Mouse (Mus musculus): Measurements from ENCODE around the gene Aph1a. TPM values are rescaled to one million over a fixed set of nuclear protein-coding genes. Genes with fewer than 3 reads are reported as not detected.
"Not testable (repeated sequence)": the region's sequence is repeated elsewhere in the genome, so short reads cannot be mapped to it uniquely, and the experiment has no call there.

The Aph1a gene
- total RNA-seq, 2 experiments from 2014 or later = 97.7 to 102 TPM

GRCm38 (mm10) chr3:95914706-95915105 lies 20.9 kb downstream of the Aph1a start:
- no peak for DNase-seq (ENCODE audit: low spot score in 2 of 2)

GRCm38 (mm10) chr3:95916760-95917159 lies 23.0 kb downstream of the Aph1a start:
- DNase-seq (ENCODE audit: low spot score in 2 of 2) = no peak

DNA sequence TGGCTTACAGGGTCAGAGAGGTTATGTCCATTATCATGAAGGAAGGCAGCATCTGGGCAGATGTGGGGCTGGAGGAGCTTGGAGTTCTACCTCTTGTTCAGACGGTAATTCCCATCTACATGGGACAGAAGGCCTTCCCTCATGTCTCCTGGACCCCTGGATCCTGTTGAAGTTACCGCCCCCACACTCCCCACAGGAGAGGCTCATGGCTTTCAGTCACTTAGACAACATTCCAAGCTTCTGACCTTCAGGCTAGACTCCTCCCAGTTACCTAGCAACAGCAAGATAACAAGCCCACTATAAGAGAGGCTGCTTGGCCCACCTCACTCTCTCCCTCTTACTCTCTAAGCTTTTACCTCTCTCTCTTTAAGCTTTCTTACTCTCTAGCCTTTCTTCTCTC lies 26.8 kb downstream of the Aph1a start:
- DNase-seq (ENCODE audit: low spot score in 2 of 2) = not testable (repeated sequence)

GRCm38 (mm10) chr3:95923429-95923828 lies 29.7 kb downstream of the Aph1a start:
- not testable (repeated sequence) for DNase-seq (ENCODE audit: low spot score in 2 of 2)

GRCm38 (mm10) chr3:95924185-95924584 lies 30.4 kb downstream of the Aph1a start:
- no peak for DNase-seq (ENCODE audit: low spot score in 2 of 2)

- no peak for DNase-seq (ENCODE audit: low spot score in 2 of 2)
Observed at GRCm38 (mm10) chr3:95925087-95925486, 31.3 kb downstream of the Aph1a start.

GRCm38 (mm10) chr3:95928261-95928657 lies 34.5 kb downstream of the Aph1a start:
- no peak for DNase-seq (ENCODE audit: low spot score in 2 of 2)

GRCm38 (mm10) chr3:95928658-95929503 lies 35.1 kb downstream of the Aph1a start, which contains the start of gene Anp32e:
Anp32e (plus strand) TSS chr3:95929246.
- DNase-seq (ENCODE audit: low spot score in 2 of 2) = peak; percentile 97

DNA sequence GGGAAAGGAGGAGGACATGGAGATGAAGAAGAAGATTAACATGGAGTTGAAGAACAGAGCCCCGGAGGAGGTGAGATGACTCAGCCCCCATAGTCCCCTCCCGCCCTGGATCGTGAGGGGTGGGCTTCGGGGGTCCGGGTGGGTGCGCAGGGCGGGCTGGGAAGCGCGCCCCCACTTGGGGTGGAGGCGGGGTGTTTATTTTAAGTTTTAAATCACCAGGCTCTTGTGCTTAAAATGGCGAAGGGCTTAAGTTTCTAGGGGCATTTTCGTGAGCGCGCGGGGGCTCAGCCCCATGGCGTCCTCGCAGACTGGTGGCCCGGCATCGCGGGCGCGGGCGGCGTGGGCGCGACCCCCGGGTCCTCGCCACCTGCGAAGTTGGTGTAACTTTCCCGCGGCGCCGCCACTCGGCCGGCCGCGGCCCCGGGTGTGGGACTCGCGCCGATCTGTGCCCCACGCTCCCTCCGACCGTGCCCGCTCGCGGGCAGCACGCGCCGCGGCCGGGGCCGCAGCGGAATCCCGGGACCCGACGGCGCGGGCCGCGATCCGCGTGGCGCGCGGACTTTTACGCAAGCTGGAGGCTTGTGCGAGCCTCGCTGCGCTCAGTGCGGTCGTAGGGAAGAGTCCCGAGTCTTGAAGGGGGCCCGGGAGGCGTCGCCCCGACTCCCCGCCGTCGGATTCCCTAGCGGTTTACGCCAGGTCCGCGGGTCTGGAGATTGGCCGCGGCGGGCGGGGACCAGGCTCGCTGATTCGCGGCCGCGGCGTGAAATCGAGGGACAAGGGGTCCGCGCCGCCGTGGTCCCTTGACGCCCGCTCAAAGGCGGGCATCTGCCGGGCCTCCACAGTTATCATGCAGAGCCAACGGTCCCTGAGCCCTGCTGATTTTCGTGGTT lies 36.1 kb downstream of the Aph1a start:
- peak; percentile 38 to 49 for DNase-seq (ENCODE audit: low spot score in 2 of 2)

GRCm38 (mm10) chr3:95930471-95930789 lies 36.7 kb downstream of the Aph1a start:
- no peak for DNase-seq (ENCODE audit: low spot score in 2 of 2)

DNA sequence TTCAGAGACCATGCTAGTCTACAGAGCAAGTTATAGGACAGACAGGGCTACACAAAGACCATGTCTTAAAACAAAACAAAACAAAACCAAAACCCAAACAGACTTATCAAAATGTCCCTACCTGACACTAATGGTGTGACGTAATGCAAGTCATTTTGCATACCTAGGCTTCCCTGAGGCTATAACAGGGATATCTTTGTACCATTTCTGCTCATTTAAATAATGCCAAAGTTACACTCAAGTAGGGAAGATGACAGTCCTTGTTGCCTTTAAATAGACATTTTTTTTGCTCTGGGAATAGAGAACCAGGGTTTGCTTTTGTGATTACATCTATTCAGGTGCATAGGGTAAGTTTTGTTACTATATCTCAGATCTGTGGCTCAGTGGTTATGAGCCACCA lies 37.7 kb downstream of the Aph1a start:
- no peak for DNase-seq (ENCODE audit: low spot score in 2 of 2)

DNA sequence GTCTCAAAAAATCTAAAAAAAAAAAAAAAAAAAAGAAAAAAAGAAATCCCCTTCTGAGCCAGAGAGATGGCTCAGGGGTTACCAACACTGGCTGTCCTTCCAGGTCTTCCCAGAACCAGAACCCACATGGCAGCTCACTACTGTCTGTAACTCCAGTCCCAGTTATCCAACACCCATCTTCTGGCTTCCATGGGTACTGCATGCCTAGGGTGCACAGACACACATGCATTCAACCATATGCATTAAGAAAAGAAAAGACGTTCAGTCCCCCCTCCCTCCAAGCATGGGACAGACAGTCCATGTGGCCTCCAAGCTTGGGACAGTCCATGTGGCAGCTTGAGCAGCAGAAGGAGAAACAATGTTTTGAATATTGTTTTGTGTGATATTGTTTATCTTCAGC lies 38.4 kb downstream of the Aph1a start:
- DNase-seq (ENCODE audit: low spot score in 2 of 2) = no peak

DNA sequence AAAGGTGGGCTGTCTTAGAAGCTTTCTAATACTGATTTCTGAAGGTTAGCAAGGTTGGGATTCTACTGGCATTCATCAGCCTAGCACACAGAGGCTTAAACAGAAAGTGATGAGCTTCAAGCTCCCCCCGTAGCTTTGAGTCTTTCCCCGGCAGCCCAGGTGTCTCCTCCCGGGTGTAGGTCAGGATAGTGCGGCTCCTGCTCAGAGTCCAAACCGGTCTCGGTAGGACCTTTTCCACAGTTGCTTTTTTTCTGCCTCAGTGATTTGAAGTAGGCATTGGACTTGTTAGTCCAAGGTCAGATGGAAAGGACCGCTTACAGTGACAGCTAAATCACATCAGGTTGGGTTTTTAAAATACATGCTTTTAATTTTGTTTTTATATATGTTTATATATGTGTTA lies 38.8 kb downstream of the Aph1a start:
- no peak for DNase-seq (ENCODE audit: low spot score in 2 of 2)

- DNase-seq (ENCODE audit: low spot score in 2 of 2) = no peak
Observed at GRCm38 (mm10) chr3:95933111-95933750, 39.5 kb downstream of the Aph1a start.

GRCm38 (mm10) chr3:95934448-95934847 lies 40.7 kb downstream of the Aph1a start:
- DNase-seq (ENCODE audit: low spot score in 2 of 2) = no peak

DNA sequence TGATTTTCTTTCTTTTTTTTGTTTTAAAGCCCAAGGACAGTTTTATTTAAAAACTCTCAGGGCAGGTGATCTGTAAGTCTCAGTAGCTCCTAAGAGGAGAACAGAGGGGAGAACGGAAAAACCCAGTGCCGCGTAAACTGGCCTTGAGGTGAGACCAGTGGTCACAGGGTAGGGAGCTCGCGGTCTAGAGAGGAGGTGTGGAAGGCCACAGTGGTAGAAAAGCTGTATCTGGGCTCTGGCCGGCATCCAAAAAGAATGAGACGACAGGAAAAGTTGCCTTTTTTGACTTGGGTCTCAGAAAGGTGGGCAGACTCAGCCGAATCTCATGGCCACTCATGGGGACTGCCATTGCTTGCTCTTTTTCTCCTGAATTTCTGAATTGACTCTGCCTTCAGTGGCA lies 44.4 kb downstream of the Aph1a start:
- DNase-seq (ENCODE audit: low spot score in 2 of 2) = no peak

- DNase-seq (ENCODE audit: low spot score in 2 of 2) = no peak
Observed at GRCm38 (mm10) chr3:95938835-95939234, 45.1 kb downstream of the Aph1a start.

DNA sequence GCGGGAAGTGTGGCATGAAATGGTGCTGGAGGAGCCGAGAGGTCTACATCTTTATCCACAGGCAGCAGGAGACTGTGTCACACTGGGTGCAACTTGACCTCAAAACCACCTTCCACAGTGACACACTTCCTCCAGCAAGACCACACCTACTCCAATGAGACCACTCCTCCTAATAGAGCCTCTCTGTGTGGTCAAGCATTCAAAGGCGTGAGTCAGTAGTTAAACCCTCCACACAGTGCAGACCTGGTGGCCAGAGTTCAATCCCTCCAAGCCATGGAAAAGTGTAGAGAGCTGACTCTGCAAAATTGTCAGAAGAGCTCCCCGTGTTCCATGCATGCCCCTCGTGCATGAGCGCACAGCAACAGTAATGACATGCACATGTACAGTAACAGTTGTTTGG lies 49.0 kb downstream of the Aph1a start:
- DNase-seq (ENCODE audit: low spot score in 2 of 2) = no peak

GRCm38 (mm10) chr3:95943226-95943625 lies 49.5 kb downstream of the Aph1a start:
- no peak for DNase-seq (ENCODE audit: low spot score in 2 of 2)

DNA sequence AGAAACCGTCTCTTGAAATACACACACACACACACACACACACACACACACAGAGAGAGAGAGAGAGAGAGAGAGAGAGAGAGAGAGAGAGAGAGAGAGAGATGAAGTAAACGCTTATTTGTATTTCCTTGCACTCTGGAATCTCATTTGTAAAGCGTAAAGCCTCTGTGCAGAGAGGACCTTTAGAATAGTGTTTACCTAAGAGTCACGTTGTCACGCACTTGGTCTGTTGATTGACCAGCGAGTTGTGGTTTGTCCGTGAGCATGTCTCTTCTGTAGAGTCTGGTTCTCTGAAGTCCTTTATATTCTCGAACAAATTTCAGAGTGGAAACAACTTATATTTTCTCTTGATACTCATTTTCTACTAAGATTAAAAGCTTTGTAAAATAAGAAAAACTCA lies 51.0 kb downstream of the Aph1a start:
- DNase-seq (ENCODE audit: low spot score in 2 of 2) = no peak

GRCm38 (mm10) chr3:95945731-95946240 lies 52.0 kb downstream of the Aph1a start:
- no peak for DNase-seq (ENCODE audit: low spot score in 2 of 2)

Data from layer of hippocampus, postnatal 10 days (tissue).